Mouse (Mus musculus): ENCODE measurements around the gene Pask. TPM values are rescaled to one million over a fixed set of nuclear protein-coding genes. Genes with fewer than 3 reads are reported as not detected.
A peak's percentile ranks its signal among the peaks of the same experiment; 100 is the strongest.

Pask gene
- total and polyA plus RNA-seq, 2 experiments from 2014 or later: 3.9 to 15.0 TPM

DNA sequence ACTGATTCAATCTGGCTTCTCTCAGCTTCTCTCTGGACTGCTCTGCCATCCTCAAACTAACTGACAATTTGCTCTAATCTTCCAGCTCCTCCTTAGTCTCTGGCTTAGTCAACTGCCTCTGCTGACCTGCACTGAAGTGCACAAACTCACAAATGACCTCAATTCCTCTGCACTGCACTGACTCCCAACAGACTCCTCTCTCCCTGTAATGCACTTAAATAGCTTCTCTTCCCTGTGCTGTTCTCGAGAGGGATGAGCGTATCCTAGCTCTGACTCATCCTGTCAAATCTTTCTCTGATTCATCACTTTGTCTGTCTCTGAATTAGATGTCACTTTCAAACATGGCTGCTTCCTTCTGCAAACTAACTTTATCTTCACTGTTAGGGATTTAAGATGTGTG lies 75.0 kb downstream of the Pask start:
- Histone ChIP-seq H3K4me1 (ENCODE audit: insufficient read depth, low read length) (no peaks in the 10 kb centered on the region), H3K36me3 (ENCODE audit: insufficient read depth, low read length) (no peaks in the 10 kb centered on the region), H3K27ac (no peak overlapping the region), H3K4me2 (ENCODE audit: low read depth, low read length) (no peak overlapping the region), H3K27me3 (ENCODE audit: insufficient read depth, low read length) (no peaks in the 10 kb centered on the region), H3K9ac (replicated peaks; ENCODE audit: low read length) (no peak overlapping the region), H3K9me3 (ENCODE audit: low read length) (no peaks in the 10 kb centered on the region), H3K4me3 (ENCODE audit: low read length) (no peak overlapping the region)
- WGBS: 85% methylated on average over 2 of the region's 2 CpGs
- no peak for ATAC-seq
- DNase-seq (ENCODE audit: low spot score): no peak
- no peak for TF ChIP-seq CTCF (IDR thresholded peaks at IDR 0.05; ENCODE audit: low read depth)

DNA sequence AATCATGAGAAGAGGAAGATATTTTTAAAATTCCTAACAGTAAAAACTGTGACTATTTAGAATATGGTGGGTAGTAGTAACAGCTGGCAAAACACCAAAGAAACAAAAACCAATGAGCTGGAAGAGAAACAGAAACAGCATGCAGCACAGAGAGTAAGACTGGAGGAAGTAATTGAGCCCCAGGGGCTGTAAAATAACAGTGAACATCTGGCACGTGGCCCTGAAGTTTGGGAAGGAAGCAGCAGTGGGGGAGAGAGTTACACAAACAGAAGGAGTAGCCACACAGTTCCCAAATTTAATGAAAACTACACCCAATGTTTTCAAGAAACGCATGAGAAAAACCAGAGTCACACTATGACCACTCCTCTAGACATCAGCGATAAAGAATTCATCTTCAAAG lies 76.1 kb downstream of the Pask start:
- no peaks in the 10 kb centered on the region for H3K9me3 ChIP-seq (ENCODE audit: low read length)

More for the DNA sequence above, 76.1 kb downstream of the Pask start:
- H3K4me3 ChIP-seq (ENCODE audit: low read length): no peak overlapping the region
- no peaks in the 10 kb centered on the region for H3K36me3 ChIP-seq (ENCODE audit: insufficient read depth, low read length)
- 60% methylated on average over 3 of the region's 3 CpGs for WGBS
- no peak overlapping the region for H3K9ac ChIP-seq (replicated peaks; ENCODE audit: low read length)
- no peak for TF ChIP-seq CTCF (IDR thresholded peaks at IDR 0.05; ENCODE audit: low read depth)
- ATAC-seq: no peak
- no peak overlapping the region for H3K27ac ChIP-seq
- H3K4me2 ChIP-seq (ENCODE audit: low read depth, low read length): no peak overlapping the region
- H3K27me3 ChIP-seq (ENCODE audit: insufficient read depth, low read length): no peaks in the 10 kb centered on the region
- H3K4me1 ChIP-seq (ENCODE audit: insufficient read depth, low read length): no peaks in the 10 kb centered on the region
- DNase-seq (ENCODE audit: low spot score): peak; percentile 34

Small RNA genes lying within 50 kb of the gene (microRNA-seq; reads per million reads assigned to microRNA genes)
- gene Mir6345 (0 reads per million in 2 experiments), gene Mir6901 (0.36 to 1.1 reads per million in 2 experiments), gene Mir6902 (0.53 to 0.72 reads per million in 2 experiments)

Other genes with a start within 250 kb of the Pask start
- gene Kif1a, start 241.5 kb downstream of the Pask start, total RNA-seq (2014; rRNA removed): 600 and 696 TPM in 2 replicates
- 651 and 675 TPM in 2 replicates for gene Kif1a, start 241.5 kb downstream of the Pask start, polyA plus RNA-seq (2015; fragmentation: Nextera tagmentation; extraction: Ambion mirVana)
- gene Agxt, start 208.2 kb downstream of the Pask start, total RNA-seq (2014; rRNA removed): not detected in 2 replicates
- not detected in 2 replicates for gene Agxt, start 208.2 kb downstream of the Pask start, polyA plus RNA-seq (2015; fragmentation: Nextera tagmentation; extraction: Ambion mirVana)
- 0.05 and 0.83 TPM in 2 replicates for gene 2310007B03Rik, start 182.5 kb downstream of the Pask start, total RNA-seq (2014; rRNA removed)
- gene 2310007B03Rik, start 182.5 kb downstream of the Pask start, polyA plus RNA-seq (2015; fragmentation: Nextera tagmentation; extraction: Ambion mirVana): 0.11 and 0.16 TPM in 2 replicates
- 1.1 and 1.3 TPM in 2 replicates for gene Crocc2, start 174.8 kb downstream of the Pask start, total RNA-seq (2014; rRNA removed)
- 0.48 and 0.63 TPM in 2 replicates for gene Crocc2, start 174.8 kb downstream of the Pask start, polyA plus RNA-seq (2015; fragmentation: Nextera tagmentation; extraction: Ambion mirVana)
- gene Sned1, start 107.6 kb downstream of the Pask start, total RNA-seq (2014; rRNA removed): 26.7 and 33.7 TPM in 2 replicates
- gene Sned1, start 107.6 kb downstream of the Pask start, polyA plus RNA-seq (2015; fragmentation: Nextera tagmentation; extraction: Ambion mirVana): 8.0 and 9.2 TPM in 2 replicates
- 24.0 and 33.6 TPM in 2 replicates for gene Mterf4, start 37.6 kb downstream of the Pask start, total RNA-seq (2014; rRNA removed)
- gene Mterf4, start 37.6 kb downstream of the Pask start, polyA plus RNA-seq (2015; fragmentation: Nextera tagmentation; extraction: Ambion mirVana): 23.2 and 23.9 TPM in 2 replicates
- gene Ppp1r7, start 628 bp downstream of the Pask start, total RNA-seq (2014; rRNA removed): 10.2 TPM in 2 replicates
- 62.2 and 67.1 TPM in 2 replicates for gene Ppp1r7, start 628 bp downstream of the Pask start, polyA plus RNA-seq (2015; fragmentation: Nextera tagmentation; extraction: Ambion mirVana)
- gene Ano7, start 30.4 kb upstream of the Pask start, total RNA-seq (2014; rRNA removed): 0.22 and 0.89 TPM in 2 replicates
- 1.9 and 2.3 TPM in 2 replicates for gene Ano7, start 30.4 kb upstream of the Pask start, polyA plus RNA-seq (2015; fragmentation: Nextera tagmentation; extraction: Ambion mirVana)
- 66.0 and 114 TPM in 2 replicates for gene Hdlbp, start 135.3 kb upstream of the Pask start, total RNA-seq (2014; rRNA removed)
- gene Hdlbp, start 135.3 kb upstream of the Pask start, polyA plus RNA-seq (2015; fragmentation: Nextera tagmentation; extraction: Ambion mirVana): 96.5 and 99.5 TPM in 2 replicates
- gene Farp2, start 168.6 kb upstream of the Pask start, total RNA-seq (2014; rRNA removed): 5.5 and 8.8 TPM in 2 replicates
- gene Farp2, start 168.6 kb upstream of the Pask start, polyA plus RNA-seq (2015; fragmentation: Nextera tagmentation; extraction: Ambion mirVana): 2.7 and 2.9 TPM in 2 replicates

Data from hindbrain, postnatal 0 days (tissue).